Mouse (Mus musculus): ENCODE results near the gene Kdm8.

The Kdm8 gene

DNA sequence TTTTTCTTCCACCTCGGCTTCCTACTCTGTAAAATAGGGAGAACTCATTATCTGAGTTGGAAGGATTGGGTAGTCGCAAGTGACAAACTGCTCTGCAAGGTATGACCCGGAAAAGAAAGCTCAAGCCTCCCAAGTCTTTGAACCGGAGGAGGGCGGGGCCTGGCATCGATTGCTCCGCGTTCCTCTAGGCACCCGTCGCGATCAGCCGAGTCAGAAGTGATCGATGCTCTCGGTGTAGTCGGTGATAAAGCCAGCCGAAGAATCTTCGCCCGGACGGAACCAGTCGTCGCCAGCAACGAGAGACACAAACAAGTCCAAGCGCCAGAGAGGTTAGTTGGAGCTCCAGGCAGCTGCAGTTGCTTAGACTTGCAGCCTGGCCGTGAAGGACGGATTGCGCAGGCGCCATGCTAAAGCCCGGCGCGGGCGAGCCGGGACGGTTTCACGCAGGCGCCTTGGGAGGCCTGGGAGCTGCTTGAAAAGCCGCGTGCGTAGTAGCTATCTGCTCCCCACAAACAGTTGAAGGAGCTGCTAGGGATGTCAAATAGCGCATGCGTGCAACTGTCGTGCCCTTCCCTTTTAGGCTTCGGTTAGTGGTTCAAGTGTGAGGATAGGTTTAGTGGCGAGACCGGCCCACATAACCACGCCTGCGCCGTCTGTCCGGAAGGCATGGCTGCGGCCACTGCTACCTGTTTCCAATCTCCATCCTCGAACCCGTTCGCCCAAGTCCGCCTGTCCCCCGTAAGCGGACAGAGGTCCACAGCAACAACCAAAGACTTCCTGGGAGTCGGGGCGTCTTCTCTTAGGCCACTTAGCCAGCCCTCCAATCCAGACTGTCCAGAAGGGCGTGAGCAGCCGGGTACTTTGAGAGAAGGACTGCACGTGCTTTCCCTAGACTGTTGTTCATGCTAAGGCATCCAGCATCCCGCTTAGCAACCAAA lies at the start of gene Kdm8:
TSS of gene Kdm8 (plus strand) at position 213 of the 938 bp plus-strand sequence.
- in situ Hi-C loops (cut with MboI, MseI): loop anchor here (25.0 kb wide), 1 partner anchor 643 kb away; the partner anchor contains the start of gene Gsg1l

DNA sequence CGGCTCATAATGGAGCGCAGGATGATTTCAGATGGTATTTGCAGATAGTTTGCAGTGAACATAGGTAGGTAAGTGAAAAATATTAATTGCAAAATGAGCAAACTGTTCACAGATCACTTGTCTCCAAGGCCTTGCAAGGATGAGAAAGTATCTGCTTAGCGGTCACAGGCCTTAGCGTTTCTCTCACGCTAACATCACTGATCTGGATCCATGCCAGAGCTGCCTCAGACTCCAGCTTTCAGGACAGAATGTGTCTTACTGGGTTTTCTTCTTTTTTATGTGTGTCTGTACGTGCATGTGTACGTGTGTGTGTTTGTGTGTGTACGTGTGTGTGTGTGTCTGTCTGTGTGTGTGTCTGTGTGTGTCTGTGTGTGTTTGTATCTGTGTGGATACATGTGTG lies 46.4 kb upstream of the Kdm8 start:
- in situ Hi-C loops (cut with MboI, MseI): loop anchor here (25.0 kb wide), 2 partner anchors 1261 to 1736 kb away; no protein-coding TSS in a partner anchor

DNA sequence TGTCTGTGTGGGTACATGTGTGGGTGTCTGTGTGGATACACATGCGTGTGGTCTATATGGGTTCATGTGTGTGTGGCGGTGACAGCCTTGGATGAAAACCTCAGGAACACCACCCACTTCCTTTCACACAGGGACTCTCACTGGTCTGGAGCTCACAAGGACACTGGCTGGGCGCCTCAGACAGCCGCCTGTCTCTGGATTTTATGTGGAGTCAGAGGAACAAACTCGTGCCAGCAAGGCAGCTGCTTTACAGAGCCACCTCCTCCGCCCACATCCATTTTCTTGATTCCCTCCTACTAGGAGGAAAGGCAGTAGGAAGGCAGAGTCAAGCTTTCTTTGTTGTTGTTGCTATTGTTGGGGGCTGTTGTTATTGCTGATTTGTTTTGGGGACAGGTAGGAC lies 45.8 kb upstream of the Kdm8 start:
- in situ Hi-C loops (cut with MboI, MseI): loop anchor here (25.0 kb wide), 2 partner anchors 1261 to 1736 kb away; no protein-coding TSS in a partner anchor

DNA sequence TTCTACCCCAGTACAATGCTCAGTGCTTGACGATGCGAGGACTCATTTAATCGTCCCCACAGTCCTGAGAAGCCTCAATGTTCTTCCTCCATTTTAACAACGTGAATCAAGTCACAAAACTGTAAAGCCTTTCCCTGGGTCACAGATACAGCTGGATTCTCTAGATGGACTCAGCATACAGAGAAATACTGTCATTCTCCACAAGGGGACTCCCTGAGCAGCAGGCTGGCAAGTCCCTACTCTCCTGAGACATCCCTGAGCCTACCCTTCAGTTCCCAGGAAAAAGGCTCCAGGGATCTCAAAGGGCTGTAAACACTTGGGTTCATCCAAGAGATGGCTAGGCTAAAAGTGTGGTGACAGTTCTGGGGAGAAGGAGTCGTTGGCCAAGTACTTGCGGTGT lies 37.3 kb upstream of the Kdm8 start:
- in situ Hi-C loops (cut with MboI, MseI): no loop called here

DNA sequence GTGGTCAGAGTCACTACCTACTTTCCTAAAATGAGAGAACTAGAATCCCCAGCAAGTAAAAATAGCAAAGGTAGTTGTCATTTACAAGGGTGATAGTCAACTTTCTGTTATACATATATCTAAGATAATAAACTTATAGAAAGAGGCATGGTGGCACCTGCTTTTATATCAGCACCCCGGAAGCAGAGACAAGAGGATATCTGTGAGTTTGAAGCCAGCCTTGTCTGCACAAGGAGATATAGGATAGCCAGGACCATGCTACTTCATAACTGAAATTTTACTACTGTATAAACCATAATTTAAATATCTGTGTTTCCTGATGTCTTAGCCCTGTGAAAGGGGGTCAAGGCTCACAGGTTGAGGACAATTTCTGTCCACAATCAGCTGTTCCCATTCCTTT lies 29.4 kb upstream of the Kdm8 start:
- in situ Hi-C loops (cut with MboI, MseI): no loop called here

DNA sequence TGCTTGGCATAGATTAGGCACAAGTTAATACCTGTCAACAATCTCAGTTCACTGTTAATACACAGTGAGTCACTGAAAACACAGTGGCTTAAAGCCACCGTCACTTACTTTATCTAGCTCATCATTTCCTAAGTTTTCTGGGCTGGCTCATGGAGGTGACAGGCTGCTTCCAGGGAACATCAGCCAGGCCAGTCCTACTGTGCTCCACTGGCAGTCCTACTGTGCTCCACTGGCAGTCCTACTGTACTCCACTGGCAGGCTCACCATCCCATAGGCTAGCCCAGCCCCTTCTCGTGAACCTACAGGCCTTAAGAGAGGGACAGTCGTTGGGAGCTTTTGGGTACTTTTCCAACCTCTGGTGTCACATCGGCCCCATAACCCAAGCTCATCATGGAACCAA lies 28.7 kb upstream of the Kdm8 start:
- in situ Hi-C loops (cut with MboI, MseI): no loop called here

DNA sequence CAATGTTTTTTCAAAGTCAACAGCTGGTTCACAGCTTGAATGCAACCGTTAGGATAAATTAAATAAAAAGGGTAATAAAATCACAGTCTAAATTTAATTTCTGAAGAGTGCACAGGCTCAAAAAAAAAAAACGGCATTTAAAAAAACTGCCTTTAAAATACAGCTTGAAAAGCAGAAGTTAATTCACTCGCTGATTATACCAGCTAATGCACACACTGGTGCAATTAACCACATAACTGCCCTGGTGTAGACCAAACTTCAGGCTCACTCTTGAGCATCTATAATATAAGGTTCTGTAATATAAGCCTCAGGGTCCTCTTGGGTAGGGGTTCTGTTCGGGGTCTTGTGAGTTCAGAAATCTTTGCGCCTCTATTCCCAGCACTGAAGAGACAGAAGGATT lies 27.7 kb upstream of the Kdm8 start:
- in situ Hi-C loops (cut with MboI, MseI): no loop called here

DNA sequence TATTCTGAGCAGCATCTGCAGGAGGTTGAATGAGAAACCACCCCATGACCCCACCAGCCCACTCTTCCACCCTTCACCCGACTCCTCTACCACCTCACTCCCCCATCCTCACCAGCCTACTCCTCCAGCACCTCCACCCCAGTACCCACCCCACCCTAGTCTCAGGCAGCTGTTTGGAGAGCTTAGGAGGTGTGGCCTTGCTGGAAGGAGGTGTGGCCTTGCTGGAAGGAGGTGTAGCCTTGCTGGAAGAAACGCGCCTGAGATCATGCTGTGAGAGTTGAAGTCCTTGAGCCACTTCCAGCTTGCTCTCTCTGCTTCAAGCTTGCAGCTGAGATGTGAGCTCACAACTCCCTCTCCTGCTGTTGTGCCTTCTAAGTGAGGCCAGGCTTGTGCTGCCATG lies 26.1 kb upstream of the Kdm8 start:
- in situ Hi-C loops (cut with MboI, MseI): no loop called here

DNA sequence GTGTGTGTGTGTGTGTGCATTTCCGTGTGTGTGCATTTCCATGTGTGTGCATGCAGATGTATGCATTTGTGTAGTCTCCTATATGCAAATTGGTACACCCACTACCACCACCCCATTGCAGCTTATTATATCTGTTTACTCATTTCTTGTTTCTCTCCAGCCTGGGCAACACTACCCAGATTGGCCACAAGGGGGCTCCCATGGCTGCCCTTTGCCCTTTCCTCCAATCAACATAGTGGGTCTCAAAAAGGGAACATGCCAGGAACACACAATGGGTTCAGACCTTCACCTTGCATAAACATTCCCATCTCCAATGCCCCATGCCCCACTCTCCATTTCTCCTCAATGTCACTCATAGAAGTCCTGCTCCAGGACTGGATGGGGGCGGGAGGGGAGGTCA lies 24.3 kb upstream of the Kdm8 start:
- in situ Hi-C loops (cut with MboI, MseI): no loop called here

DNA sequence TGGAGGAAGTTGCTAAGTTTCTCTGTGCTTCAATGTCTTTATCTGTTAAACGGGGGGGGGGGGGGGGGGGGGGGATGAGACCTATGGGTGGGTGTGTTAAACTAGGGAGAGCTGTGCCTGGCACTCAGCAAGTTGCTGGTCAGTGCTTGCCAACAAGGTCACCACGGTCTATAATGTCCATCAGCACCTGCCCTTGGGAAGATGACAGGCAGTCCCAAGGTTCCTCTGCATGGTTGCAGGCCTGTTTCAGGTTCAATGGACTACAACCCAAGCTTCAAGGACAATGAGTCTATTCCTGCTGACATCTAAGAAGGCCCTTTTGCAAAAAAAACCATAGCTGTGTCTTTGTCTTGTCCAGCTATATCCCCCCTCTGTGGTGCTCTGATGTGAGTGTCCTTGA lies 22.6 kb upstream of the Kdm8 start:
- in situ Hi-C loops (cut with MboI, MseI): no loop called here

DNA sequence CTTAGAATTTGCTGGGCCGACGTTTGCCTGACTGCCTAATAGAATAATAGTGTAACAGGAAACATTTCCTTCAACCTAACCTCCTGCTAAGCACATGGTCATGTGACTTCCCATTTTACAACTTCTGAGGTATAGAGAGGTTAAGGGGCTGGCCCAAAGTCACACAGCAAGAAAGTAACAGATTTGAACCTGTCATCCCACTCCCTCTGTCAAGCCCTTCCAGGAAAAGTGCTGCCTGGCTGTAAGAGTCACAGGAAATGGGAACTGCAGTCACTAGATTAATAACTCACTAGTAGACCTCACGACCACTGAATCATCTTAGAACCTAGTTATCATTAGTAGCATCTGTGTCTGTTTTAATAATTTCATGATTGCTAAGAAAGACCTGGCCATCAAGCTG lies 21.4 kb upstream of the Kdm8 start:
- in situ Hi-C loops (cut with MboI, MseI): no loop called here

DNA sequence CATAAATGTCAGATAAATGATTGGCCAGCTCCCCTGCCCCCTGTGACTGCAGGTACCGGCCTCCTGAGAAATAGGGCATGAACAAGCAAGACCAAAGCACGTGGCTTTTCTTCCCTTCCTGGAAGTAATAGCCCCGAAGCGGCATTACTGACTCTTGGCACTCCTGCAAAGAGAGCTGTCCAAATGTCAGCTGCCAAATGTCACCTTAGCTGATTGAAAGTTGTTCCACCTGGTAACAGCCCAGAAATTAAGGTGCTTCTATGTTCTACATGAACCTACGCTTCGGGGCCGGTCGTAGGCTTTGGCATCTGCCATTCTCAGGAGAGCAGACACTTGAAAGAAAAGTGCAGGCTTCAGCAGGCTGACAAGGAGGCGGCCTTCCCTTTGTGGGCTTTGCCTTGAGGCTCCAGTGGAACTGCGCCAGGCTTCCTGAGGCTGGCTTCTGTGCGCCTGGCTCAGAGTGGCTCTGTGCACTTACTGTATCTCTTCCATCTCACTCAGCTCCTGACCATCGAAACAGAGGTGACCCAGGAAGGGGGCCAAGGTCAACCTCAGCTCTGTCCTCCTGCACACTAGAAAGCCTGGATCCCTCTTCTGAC lies 16.9 kb upstream of the Kdm8 start:
- in situ Hi-C loops (cut with MboI, MseI): loop anchor here (25.0 kb wide), 1 partner anchor 660 kb away; the partner anchor contains the start of gene Gsg1l

DNA sequence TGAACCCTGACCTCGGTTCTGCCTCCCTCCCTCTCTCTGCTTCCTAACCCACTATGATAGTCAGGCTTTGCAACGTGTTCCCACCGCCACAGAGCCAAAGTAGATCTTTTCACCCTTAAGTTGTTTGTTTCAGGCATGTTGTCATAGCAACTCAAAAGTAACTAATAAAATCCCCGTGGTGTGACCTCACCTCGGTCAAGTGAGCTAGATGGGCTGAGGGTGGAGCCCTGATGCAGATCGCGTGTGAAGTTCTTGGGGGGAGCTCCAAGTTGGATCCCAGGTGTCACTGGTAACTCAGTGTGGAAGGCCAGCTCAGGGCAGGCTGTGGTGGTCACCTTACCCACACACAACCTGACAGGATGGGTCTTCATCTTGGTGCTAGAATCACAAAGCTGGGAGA lies 16.1 kb upstream of the Kdm8 start:
- in situ Hi-C loops (cut with MboI, MseI): loop anchor here (25.0 kb wide), 1 partner anchor 659 kb away; the partner anchor contains the start of gene Gsg1l

DNA sequence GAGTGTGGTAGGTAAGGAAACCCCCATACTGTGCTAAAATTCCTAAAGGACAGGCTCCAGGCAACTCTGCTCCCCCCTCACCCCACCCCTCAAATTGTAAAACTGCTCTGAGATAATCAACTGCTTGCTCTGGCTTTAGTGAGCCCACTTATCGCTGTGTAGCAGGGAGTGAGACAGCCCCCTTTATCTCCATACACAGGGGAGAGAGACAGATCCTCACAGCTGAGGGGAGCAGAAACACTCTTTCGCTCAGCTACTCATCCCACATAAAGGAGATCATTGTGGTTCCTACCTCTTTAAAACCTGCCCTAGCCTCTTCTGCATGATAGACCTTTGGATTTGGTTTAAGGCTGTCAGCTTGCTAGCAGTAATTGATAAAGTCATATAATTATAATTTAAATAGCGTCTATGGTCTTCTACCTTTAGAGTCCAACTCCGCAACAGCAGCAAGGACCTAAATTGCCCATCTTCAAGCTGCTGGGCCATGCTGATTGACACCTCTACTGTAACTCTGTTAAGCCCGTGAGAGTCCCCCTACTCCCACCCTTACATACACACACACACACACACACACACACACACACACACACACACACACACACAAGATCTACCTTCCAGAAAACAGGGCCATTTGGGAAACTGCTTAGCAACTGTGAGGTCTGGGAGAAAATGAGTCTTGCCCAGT lies 15.5 kb upstream of the Kdm8 start:
- in situ Hi-C loops (cut with MboI, MseI): loop anchor here (25.0 kb wide), 1 partner anchor 658 kb away; the partner anchor contains the start of gene Gsg1l

DNA sequence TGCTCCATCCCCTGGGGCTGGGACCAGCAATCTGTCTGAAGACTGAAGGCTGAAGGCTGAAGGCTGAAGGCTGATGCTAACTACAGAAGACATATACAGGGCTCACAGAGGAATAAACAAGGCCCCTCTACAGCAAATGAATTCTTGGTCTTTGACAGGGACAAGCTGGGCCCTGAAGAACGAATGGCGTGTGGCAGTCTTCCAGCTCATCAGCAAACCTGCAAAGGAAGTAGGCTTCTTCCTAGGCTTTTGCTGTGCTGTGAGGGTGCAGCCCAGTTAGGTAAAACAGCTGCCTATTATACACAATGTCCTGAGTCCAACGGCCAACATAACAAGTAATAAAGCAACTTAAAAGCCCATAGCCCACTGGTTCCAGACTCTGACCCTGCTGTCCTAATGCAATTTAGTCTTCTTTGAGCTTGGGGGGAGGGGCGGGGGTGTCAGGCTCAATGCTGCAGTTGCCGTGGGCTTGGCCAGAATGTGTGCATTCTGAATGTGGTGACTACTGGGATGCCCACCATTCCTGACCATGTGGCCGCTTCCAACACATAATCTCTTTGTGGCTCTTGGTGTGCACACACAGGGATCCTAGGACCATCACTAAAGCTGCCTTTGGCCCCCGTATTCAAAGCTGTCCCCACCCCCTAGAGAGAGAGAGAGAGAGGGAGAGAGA lies 14.2 kb upstream of the Kdm8 start:
- in situ Hi-C loops (cut with MboI, MseI): loop anchor here (25.0 kb wide), 1 partner anchor 657 kb away; the partner anchor contains the start of gene Gsg1l

DNA sequence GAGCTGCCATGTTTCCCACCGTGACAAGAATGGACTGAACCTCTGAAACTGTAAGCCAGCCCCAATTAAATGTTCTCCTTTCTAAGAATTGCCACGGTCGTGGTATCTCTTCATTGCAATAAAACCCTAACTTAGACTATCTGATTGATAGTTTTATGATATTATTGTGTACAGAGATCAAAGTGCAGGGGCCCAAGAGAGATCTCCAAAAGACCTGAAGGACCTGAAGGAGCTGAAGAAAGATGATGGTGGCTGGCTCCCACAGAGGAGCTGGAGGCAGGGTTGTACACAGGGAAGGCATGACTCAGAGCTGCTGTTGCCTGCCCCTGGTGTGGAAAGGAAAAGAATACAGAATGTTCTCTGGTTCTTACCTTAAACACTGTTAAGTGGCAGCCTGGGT lies 10.6 kb upstream of the Kdm8 start:
- in situ Hi-C loops (cut with MboI, MseI): loop anchor here (25.0 kb wide), 1 partner anchor 653 kb away; the partner anchor contains the start of gene Gsg1l

DNA sequence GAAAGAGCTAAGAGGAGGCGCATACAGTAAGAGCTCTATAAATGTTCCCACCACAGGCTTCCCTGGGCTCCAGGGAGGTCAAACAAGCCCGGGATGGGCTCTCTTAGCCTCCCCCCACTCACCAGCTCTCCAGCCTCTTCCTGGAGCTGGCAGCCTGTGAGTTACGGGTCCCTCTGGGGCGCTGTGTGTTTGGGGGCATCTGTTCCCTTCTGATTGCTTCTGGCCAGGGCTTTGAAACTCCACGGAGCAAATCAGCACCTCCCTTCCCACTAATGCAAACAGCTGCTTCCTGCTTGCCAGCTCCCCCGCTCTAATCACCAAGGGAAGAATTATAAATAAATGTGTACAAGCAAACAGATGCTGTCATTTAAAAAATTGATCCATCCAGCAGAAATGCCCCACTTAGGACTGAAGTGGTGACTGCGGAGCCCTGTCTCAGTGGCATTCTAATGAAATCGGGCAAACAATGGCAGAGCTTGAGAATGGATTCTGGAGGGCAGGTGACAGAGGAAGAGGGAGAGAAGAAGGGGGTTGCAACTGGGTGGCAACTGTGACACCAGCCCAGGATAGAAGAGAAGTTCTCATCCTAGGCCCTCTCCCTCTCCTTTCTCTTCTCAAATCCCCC lies 9.7 kb upstream of the Kdm8 start:
- in situ Hi-C loops (cut with MboI, MseI): loop anchor here (25.0 kb wide), 1 partner anchor 653 kb away; the partner anchor contains the start of gene Gsg1l

DNA sequence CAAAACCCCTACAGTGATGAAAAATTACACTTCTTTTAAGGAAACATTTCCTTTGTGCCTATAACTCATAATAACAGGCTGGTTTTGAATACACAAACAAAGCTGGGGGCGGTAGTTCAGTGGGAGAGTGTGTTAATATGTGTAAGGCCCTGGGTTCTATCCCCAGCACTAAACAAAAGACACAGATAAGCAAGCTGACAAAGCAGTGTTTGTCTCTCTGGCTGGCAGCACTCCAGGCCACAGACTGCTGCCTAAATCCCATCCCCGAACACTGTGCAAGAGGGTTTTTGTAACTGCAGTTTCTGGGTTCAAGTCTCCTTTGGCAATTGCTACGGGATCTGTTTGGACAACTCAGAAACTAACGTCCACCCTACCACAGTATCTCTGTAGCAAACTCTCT lies 2.2 kb upstream of the Kdm8 start:
- in situ Hi-C loops (cut with MboI, MseI): loop anchor here (25.0 kb wide), 1 partner anchor 645 kb away; the partner anchor contains the start of gene Gsg1l

DNA sequence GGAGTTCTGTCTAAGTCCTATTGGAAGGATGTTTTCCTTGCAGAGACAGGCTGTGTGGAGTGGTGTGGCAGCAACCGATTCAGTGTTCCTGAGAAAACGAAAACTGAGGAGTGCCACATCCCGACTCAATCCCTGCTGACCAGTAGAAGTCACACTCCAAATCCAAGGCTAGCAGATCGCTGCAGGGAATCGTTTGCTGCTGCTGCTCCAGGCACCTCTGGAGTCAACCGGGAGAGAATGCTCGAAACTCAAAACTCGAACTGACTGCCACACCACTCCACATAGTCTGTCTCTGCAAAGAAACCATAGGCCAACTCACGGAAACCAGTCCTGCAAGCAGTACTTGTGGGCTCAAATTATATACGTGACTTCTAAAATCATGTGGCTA lies 406 bp upstream of the Kdm8 start:
- in situ Hi-C loops (cut with MboI, MseI): loop anchor here (25.0 kb wide), 1 partner anchor 643 kb away; the partner anchor contains the start of gene Gsg1l

DNA sequence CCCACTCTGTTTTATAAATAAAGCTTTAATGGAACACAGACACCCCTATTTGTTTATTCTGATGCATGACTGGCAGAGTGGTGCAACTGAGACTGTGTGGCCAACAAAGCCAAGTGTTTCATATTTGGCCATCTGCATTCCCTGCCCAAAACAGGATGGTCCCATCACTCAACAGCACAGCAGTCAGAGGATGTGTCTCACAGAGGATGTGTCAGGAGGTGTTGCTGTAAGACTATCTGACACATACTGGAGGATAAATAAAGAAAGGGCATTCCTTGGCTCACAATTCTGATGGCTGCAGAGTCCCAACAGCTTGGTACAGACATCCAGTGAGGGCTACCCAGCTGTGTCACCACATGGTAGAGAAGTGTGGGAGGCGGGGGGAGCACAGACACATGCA lies 6.2 kb downstream of the Kdm8 start:
- in situ Hi-C loops (cut with MboI, MseI): no loop called here

DNA sequence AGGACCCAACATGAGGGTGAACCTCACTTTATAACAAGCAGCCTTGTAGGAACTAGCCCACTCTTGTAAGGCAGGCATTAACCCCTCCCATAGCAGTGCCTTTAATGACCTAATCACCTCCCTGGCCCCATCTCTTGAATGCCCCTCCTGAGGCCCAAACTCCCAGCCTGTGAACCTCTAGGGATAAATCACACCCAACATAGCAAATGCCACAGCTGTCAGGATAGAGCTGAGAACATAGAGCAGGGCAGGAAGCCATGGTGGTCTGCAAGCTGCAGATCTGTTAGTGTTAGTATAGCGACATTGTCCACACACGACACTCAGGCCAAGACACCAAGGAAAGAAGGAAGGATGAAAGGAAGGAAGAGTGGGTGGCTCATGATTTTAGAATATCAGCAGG lies 6.6 kb downstream of the Kdm8 start:
- in situ Hi-C loops (cut with MboI, MseI): no loop called here

Measured in T-helper 2 cell (primary cell).